Mouse (Mus musculus) c-Kit-positive CD71-positive TER-119-negative erythroid progenitor cells, embryonic 14.5 days (primary cell): ENCODE measurements around the gene Vmn1r86.
"Not testable (repeated sequence)": the region's sequence is repeated elsewhere in the genome, so short reads cannot be mapped to it uniquely, and the experiment has no call there.

Source experiments
- DNase-seq: peaks from one replicate; pipeline ENCODE4 v3.0.0-alpha.2; 2013; ENCODE audit warnings: low read depth

Gene Vmn1r86

DNA sequence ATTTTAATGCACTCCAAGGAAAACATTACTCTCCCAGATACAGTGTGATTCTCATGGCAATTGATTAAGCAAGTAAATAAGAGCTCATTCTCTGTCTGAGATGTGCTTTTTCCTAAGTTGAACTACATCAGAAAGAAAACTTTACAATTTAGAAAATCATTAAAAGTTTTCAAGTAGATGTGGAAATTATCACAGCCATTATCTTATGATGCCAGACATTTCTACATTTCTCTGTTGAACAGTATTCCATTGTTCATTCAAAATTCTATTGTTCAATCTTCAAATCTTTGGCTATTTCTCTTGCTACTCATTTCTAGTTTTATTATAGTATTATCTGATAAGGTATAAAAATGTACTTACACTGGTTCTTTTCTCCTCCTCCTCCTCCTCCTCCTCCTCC, at the start of gene Vmn1r86:
Gene Vmn1r86 (minus strand): TSS at position 101 of the 400 bp plus-strand sequence.
- no peak for DNase-seq

- no peak for DNase-seq
These were observed 39.6 kb upstream of the Vmn1r86 start, which contains the start of gene Vmn1r88 for GRCm38 (mm10) chr7:13159268-13159667. Gene Vmn1r88, plus strand, starts transcription at chr7:13159568.

GRCm38 (mm10) chr7:13140057-13140456, 20.3 kb upstream of the Vmn1r86 start, which contains the start of gene Vmn1r87:
Gene Vmn1r87, minus strand, starts transcription at chr7:13140157.
- no peak for DNase-seq

GRCm38 (mm10) chr7:13137340-13137739, 17.6 kb upstream of the Vmn1r86 start:
- no peak for DNase-seq

DNA sequence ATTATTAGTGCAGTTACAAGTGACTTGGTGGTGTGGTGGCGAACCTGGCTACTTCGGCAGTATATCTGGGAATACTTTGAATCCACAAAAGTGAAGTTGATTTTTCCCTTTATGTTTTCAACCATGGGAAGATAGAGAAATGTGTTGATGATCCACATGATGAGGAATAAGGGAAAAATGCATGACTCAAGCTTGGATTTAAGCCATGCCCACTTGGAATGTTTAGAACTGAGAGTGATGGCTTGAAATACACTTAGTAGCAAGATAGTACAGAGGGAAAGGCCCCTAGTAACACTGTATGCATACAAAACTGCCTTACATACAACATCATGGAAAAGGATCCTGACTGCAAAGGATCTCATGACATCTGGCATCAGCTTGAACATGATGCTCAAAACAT, 12.1 kb upstream of the Vmn1r86 start:
- no peak for DNase-seq

GRCm38 (mm10) chr7:13123554-13124153, 3.9 kb upstream of the Vmn1r86 start:
- DNase-seq, result not testable (repeated sequence)

GRCm38 (mm10) chr7:13095073-13095472, 24.6 kb downstream of the Vmn1r86 start, which contains the start of gene Vmn1r85:
Gene Vmn1r85, minus strand, starts transcription at chr7:13095173.
- DNase-seq, result no peak

GRCm38 (mm10) chr7:13072293-13072692, 47.4 kb downstream of the Vmn1r86 start:
- no peak for DNase-seq

- not testable (repeated sequence) for DNase-seq
These were observed 56.3 kb downstream of the Vmn1r86 start for GRCm38 (mm10) chr7:13063399-13063798.

GRCm38 (mm10) chr7:13059536-13059935, 60.2 kb downstream of the Vmn1r86 start:
- DNase-seq, result no peak

DNA sequence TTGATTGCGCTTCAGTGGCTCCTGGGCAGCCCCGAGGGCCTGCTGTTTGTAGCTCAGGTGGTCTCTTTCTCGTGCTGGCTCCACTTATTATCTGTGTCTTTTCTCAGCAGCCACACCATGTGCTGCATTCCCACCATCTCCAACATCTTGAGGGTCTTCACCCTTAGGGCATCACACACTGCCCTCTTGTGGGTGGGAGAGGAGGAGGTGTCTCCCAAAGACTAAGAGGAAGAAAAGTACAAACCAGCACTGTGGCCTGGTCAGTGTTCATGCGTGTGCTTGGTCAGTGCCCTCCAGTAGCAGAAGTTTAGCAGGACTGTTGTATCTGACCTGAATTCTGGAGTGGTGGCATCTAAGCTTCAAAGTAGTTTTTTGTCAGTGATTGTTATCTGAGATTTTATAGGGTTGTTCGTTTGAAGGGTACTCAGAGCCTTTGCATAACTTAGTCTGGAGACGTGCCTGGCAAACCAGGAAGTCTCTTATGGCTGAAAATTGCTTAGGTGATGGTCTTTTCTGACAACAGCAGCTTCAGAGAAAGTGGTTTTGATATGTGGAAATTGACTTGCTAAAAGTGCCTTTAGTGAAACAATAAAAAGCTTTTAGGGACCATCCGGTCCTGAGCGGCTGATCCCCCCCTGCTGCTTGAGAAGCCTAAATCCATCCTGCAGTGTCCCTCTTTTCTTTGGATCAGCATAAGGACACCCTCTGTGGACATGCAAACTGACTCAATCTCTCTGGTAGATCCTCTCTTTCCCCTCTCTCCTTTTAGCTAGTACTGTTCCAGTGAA, 62.6 kb downstream of the Vmn1r86 start:
- no peak for DNase-seq

DNA sequence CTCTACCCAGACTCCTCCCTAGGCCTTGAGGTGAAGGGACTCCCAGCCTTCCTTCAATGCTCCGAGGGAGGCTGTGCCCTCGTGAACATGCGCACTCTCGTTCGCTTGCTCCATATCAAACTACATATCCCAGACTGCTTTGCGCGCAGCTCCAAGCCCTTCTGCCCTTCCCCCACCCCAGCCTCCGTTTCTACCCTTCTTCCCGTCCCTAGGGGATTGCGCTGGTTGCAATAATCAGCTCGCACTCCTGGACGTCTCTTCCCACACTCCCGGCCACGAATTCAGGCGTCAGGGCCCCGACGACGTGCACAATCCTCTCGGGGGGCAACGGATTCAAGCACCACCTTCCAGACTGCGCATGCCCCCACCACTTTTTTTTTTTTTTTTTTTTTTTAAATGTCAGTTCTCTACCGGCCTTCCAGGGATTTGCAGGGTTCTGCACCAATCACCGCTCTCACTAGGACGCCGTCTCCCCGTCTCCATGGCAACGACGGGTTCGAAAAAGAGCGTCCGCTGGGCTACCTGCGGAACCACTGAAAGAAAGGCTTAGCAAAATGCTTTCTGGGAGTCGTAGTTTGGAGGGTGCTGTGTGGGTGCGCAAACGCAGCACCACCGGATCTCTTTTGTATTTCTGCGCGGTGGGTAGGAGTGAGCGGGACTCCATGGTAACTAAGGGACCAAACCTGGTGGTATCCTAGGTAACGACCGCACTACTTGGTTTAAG, 65.3 kb downstream of the Vmn1r86 start, which contains the start of gene Mzf1:
Gene Mzf1 (minus strand): TSS at position 478 of the 724 bp plus-strand sequence.
- DNase-seq, result peak; percentile 83

DNA sequence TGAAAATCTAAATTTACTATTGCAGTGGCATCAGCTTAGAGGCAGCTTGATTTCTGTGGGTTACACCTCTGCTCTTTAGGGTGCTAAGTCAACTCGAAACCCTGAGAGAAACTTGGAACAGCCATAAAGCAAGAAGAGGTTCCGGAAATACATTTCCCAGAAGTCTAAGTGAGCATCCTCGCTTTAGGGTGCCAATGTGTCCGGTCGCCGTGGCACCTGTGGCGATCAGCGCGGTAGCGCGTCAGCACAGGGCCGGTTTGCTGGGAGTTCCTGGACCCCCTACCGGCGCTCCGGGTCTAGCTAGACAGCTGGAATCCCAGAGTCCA, 65.8 kb downstream of the Vmn1r86 start:
- no peak for DNase-seq

- no peak for DNase-seq
These were observed 66.2 kb downstream of the Vmn1r86 start for GRCm38 (mm10) chr7:13053501-13053900.

GRCm38 (mm10) chr7:13053001-13053400, 66.7 kb downstream of the Vmn1r86 start:
- no peak for DNase-seq
